Mouse (Mus musculus) limb, embryonic 13.5 days (tissue): ENCODE measurements at regions not wholly inside any gene's neighbourhood (a gene's known extent, or its start where the extent isn't known, plus 50 kb on each side); places are given as distances from the start of the nearest gene placed in this dataset.

Experiments used
- ATAC-seq: fragments of 200-750 bp; cut with Nextera tagmentation; 2 replicates; pipeline ENCODE4 v1.8.0; 2017; ENCODE audit warnings: low read depth, moderate number of reproducible peaks, moderate TSS enrichment; ENCODE audit not compliant: low FRiP score
- H3K27ac ChIP-seq: fragments of 300-500 bp; sonication (generic); 2 replicates; pipeline ENCODE4 v1.5.1; 2015; ENCODE audit warnings: inconsistent platforms, mild to moderate bottlenecking, moderate library complexity
- H3K27me3 ChIP-seq: fragments of 300-500 bp; sonication (generic); 2 replicates; pipeline ENCODE4 v1.6.1; 2015; ENCODE audit warnings: mild to moderate bottlenecking, inconsistent platforms
- H3K36me3 ChIP-seq: fragments of 300-500 bp; sonication (generic); 2 replicates; pipeline ENCODE4 v1.6.1; 2015; ENCODE audit warnings: inconsistent platforms, mild to moderate bottlenecking, moderate library complexity
- H3K4me1 ChIP-seq: fragments of 300-500 bp; sonication (generic); 2 replicates; pipeline ENCODE4 v1.6.1; 2015; ENCODE audit warnings: inconsistent platforms
- H3K4me2 ChIP-seq: fragments of 300-500 bp; sonication (generic); replicated peaks from 2 replicates; pipeline ENCODE4 v1.6.1; 2015; ENCODE audit warnings: inconsistent platforms, mild to moderate bottlenecking, moderate library complexity
- H3K4me3 ChIP-seq: fragments of 300-500 bp; sonication (generic); 2 replicates; pipeline ENCODE4 v1.5.1; 2015; ENCODE audit warnings: moderate library complexity, mild to moderate bottlenecking, inconsistent platforms
- H3K9ac ChIP-seq: fragments of 300-500 bp; sonication (generic); 2 replicates; pipeline ENCODE4 v1.6.1; 2015; ENCODE audit warnings: mild to moderate bottlenecking, inconsistent platforms
- H3K9me3 ChIP-seq: fragments of 300-500 bp; sonication (generic); 2 replicates; pipeline ENCODE4 v1.6.1; 2016; ENCODE audit warnings: inconsistent platforms
- WGBS: fragments of 180-500 bp; shearing (Covaris S2); methylation state at CpG from one replicate; pipeline ENCODE4 v1.1.7; 2015; 5-methylcytosine and 5-hydroxymethylcytosine counted together

GRCm38 (mm10) chr2:139220757-139221400, 272.8 kb upstream of the Sptlc3 start:
- peak; percentile 71; the same call in 1 of the 2 replicates for ATAC-seq
- 9% methylated on average over 9 of the region's 9 CpGs for WGBS
- Histone ChIP-seq H3K9me3 (no peaks in the 10 kb centered on the region), H3K4me2 (peak overlapping the region; percentile 48), H3K36me3 (no peaks in the 10 kb centered on the region), H3K27ac (0 out of 2 replicates have a peak overlapping the region, but pooled peaks have one; percentile 11), H3K9ac (peak overlapping the region; percentile 48; the same call in 1 of the 2 replicates), H3K4me3 (no peak overlapping the region), H3K27me3 (no peaks in the 10 kb centered on the region), H3K4me1 (peaks cover 9% of the 10 kb centered on the region)

- 68% methylated on average over 3 of the region's 3 CpGs for WGBS
Observed at GRCm38 (mm10) chr2:139230453-139230852, 263.3 kb upstream of the Sptlc3 start.

GRCm38 (mm10) chr2:139250138-139250537, 243.6 kb upstream of the Sptlc3 start:
- Histone ChIP-seq H3K9me3 (no peaks in the 10 kb centered on the region), H3K36me3 (no peaks in the 10 kb centered on the region), H3K4me1 (no peaks in the 10 kb centered on the region), H3K4me3 (no peak overlapping the region), H3K4me2 (no peak overlapping the region), H3K27me3 (no peaks in the 10 kb centered on the region), H3K9ac (no peak overlapping the region), H3K27ac (no peak overlapping the region)
- ATAC-seq = no peak
- 80% methylated on average over 2 of the region's 2 CpGs for WGBS

More at GRCm38 (mm10) chr2:139230453-139230852, 263.3 kb upstream of the Sptlc3 start:
- no peak overlapping the region for H3K9ac ChIP-seq
- H3K9me3 ChIP-seq = no peaks in the 10 kb centered on the region
- no peak overlapping the region for H3K27ac ChIP-seq
- ATAC-seq = no peak
- no peak overlapping the region for H3K4me2 ChIP-seq
- H3K36me3 ChIP-seq = no peaks in the 10 kb centered on the region
- no peaks in the 10 kb centered on the region for H3K4me1 ChIP-seq
- no peaks in the 10 kb centered on the region for H3K27me3 ChIP-seq
- no peak overlapping the region for H3K4me3 ChIP-seq

- Histone ChIP-seq H3K27me3 (no peaks in the 10 kb centered on the region), H3K36me3 (no peaks in the 10 kb centered on the region), H3K4me2 (no peak overlapping the region), H3K9ac (no peak overlapping the region), H3K9me3 (no peaks in the 10 kb centered on the region), H3K4me3 (no peak overlapping the region), H3K27ac (no peak overlapping the region), H3K4me1 (no peaks in the 10 kb centered on the region)
- WGBS = 87% methylated on average over 2 of the region's 2 CpGs
- ATAC-seq = no peak
Observed at GRCm38 (mm10) chr2:139267119-139267518, 226.6 kb upstream of the Sptlc3 start.

GRCm38 (mm10) chr2:139276581-139276980, 217.1 kb upstream of the Sptlc3 start:
- no peaks in the 10 kb centered on the region for H3K36me3 ChIP-seq
- H3K9me3 ChIP-seq = no peaks in the 10 kb centered on the region
- ATAC-seq = no peak
- H3K4me2 ChIP-seq = no peak overlapping the region
- no peak overlapping the region for H3K4me3 ChIP-seq
- no peaks in the 10 kb centered on the region for H3K4me1 ChIP-seq
- 77% methylated on average over 5 of the region's 5 CpGs for WGBS
- H3K27ac ChIP-seq = no peak overlapping the region
- H3K27me3 ChIP-seq = no peaks in the 10 kb centered on the region
- no peak overlapping the region for H3K9ac ChIP-seq

GRCm38 (mm10) chr2:139277571-139277970, 216.1 kb upstream of the Sptlc3 start:
- Histone ChIP-seq H3K27ac (no peak overlapping the region), H3K4me1 (no peaks in the 10 kb centered on the region), H3K27me3 (no peaks in the 10 kb centered on the region), H3K9ac (no peak overlapping the region), H3K4me3 (no peak overlapping the region), H3K9me3 (no peaks in the 10 kb centered on the region), H3K36me3 (no peaks in the 10 kb centered on the region), H3K4me2 (no peak overlapping the region)
- ATAC-seq = no peak
- WGBS = 90% methylated on average over 8 of the region's 8 CpGs

GRCm38 (mm10) chr2:139281056-139281455, 212.7 kb upstream of the Sptlc3 start:
- H3K27me3 ChIP-seq = no peaks in the 10 kb centered on the region
- H3K4me3 ChIP-seq = no peak overlapping the region
- H3K4me1 ChIP-seq = no peaks in the 10 kb centered on the region
- no peaks in the 10 kb centered on the region for H3K36me3 ChIP-seq
- no peak overlapping the region for H3K27ac ChIP-seq
- ATAC-seq = no peak
- H3K9me3 ChIP-seq = no peaks in the 10 kb centered on the region
- no peak overlapping the region for H3K9ac ChIP-seq
- no peak overlapping the region for H3K4me2 ChIP-seq
- WGBS = 59% methylated on average over 3 of the region's 3 CpGs

- 64% methylated on average over 4 of the region's 4 CpGs for WGBS
- Histone ChIP-seq H3K36me3 (no peaks in the 10 kb centered on the region), H3K4me1 (no peaks in the 10 kb centered on the region), H3K27ac (no peak overlapping the region), H3K9me3 (no peaks in the 10 kb centered on the region), H3K4me3 (no peak overlapping the region), H3K4me2 (no peak overlapping the region), H3K27me3 (no peaks in the 10 kb centered on the region), H3K9ac (no peak overlapping the region)
- no peak for ATAC-seq
Observed at GRCm38 (mm10) chr2:139284315-139284714, 209.4 kb upstream of the Sptlc3 start.

GRCm38 (mm10) chr2:139286446-139286845, 207.3 kb upstream of the Sptlc3 start:
- no peaks in the 10 kb centered on the region for H3K9me3 ChIP-seq
- no peak overlapping the region for H3K4me3 ChIP-seq
- no peaks in the 10 kb centered on the region for H3K27me3 ChIP-seq
- no peak overlapping the region for H3K27ac ChIP-seq
- WGBS = 58% methylated on average over 2 of the region's 2 CpGs
- no peaks in the 10 kb centered on the region for H3K4me1 ChIP-seq
- ATAC-seq = no peak
- H3K4me2 ChIP-seq = no peak overlapping the region
- H3K36me3 ChIP-seq = no peaks in the 10 kb centered on the region
- H3K9ac ChIP-seq = no peak overlapping the region

GRCm38 (mm10) chr2:139298541-139299152, 195.1 kb upstream of the Sptlc3 start:
- WGBS = 64% methylated on average over 6 of the region's 6 CpGs
- no peak overlapping the region for H3K9ac ChIP-seq
- ATAC-seq = no peak
- H3K4me2 ChIP-seq = no peak overlapping the region
- no peaks in the 10 kb centered on the region for H3K4me1 ChIP-seq
- H3K4me3 ChIP-seq = no peak overlapping the region
- no peaks in the 10 kb centered on the region for H3K36me3 ChIP-seq
- H3K27ac ChIP-seq = no peak overlapping the region
- H3K9me3 ChIP-seq = no peaks in the 10 kb centered on the region
- H3K27me3 ChIP-seq = no peaks in the 10 kb centered on the region

GRCm38 (mm10) chr2:139311401-139311812, 182.3 kb upstream of the Sptlc3 start:
- no peak overlapping the region for H3K27ac ChIP-seq
- H3K9ac ChIP-seq = no peak overlapping the region
- H3K4me2 ChIP-seq = no peak overlapping the region
- ATAC-seq = no peak
- 88% methylated on average over 1 of the region's 1 CpGs for WGBS
- no peaks in the 10 kb centered on the region for H3K4me1 ChIP-seq
- no peak overlapping the region for H3K4me3 ChIP-seq
- H3K36me3 ChIP-seq = no peaks in the 10 kb centered on the region
- no peaks in the 10 kb centered on the region for H3K9me3 ChIP-seq
- no peaks in the 10 kb centered on the region for H3K27me3 ChIP-seq

GRCm38 (mm10) chr2:139312053-139312452, 181.7 kb upstream of the Sptlc3 start:
- Histone ChIP-seq H3K9me3 (no peaks in the 10 kb centered on the region), H3K27me3 (no peaks in the 10 kb centered on the region), H3K27ac (no peak overlapping the region), H3K36me3 (no peaks in the 10 kb centered on the region), H3K4me2 (no peak overlapping the region), H3K9ac (no peak overlapping the region), H3K4me1 (no peaks in the 10 kb centered on the region), H3K4me3 (no peak overlapping the region)
- 86% methylated on average over 4 of the region's 4 CpGs for WGBS
- ATAC-seq = no peak

GRCm38 (mm10) chr2:139322509-139322908, 171.2 kb upstream of the Sptlc3 start:
- no peak overlapping the region for H3K9ac ChIP-seq
- H3K36me3 ChIP-seq = no peaks in the 10 kb centered on the region
- H3K9me3 ChIP-seq = no peaks in the 10 kb centered on the region
- no peak overlapping the region for H3K4me2 ChIP-seq
- no peak overlapping the region for H3K4me3 ChIP-seq
- H3K27me3 ChIP-seq = no peaks in the 10 kb centered on the region
- ATAC-seq = peak; percentile 86
- H3K4me1 ChIP-seq = peaks cover 3% of the 10 kb centered on the region
- no peak overlapping the region for H3K27ac ChIP-seq
- WGBS = 43% methylated on average over 2 of the region's 2 CpGs
